Mouse (Mus musculus): ENCODE results near the gene Chchd10.

The Chchd10 gene

GRCm38 (mm10) chr10:75949053-75950045, 16.4 kb downstream of the Chchd10 start:
- CTCF ChIA-PET: interaction anchor here (2.5 kb wide), 1 partner anchor 67 kb away, joined by 9 read pairs; no protein-coding TSS in a partner anchor

- CTCF ChIA-PET: interaction anchor here (0.6 to 2.5 kb wide), 10 partner anchors 19 to 888 kb away, joined by 3 to 11 read pairs (median 5); partner anchors contain the start of gene Smarcb1
These were observed 17.9 kb downstream of the Chchd10 start for GRCm38 (mm10) chr10:75950791-75951210.

DNA sequence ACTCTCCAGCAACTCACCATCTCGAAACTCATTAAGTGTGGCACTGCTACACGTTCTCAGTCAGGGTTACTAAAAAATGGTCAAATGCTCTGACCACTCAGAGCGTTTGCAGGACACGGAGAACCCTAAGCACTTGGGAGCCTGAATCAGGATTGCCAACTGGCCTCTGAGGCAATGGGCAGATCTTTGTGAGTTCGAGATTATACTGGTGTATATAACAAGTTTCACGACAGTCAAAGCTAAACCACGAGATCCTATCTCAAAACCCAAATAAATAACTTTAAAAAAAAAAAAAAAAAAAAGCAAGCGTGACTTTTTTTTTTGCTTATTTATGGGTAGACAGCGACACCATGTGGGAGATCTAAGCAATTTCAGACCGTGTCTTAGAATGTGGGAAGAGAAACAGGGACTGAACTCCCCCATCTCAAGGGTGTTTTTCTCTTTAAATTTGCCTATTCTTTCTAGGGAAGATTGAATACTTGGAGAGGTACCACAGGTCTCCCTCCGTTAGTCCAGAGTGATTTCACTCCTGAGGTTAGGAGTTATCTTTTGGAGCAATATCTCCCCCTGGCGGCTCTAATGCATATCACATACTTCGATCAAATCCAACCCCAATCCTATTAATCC, 18.6 kb downstream of the Chchd10 start:
- CTCF ChIA-PET: interaction anchor here (0.6 to 2.5 kb wide), 13 partner anchors 16 to 888 kb away, joined by 3 to 10 read pairs (median 4); partner anchors contain the start of genes Mmp11 and Smarcb1

DNA sequence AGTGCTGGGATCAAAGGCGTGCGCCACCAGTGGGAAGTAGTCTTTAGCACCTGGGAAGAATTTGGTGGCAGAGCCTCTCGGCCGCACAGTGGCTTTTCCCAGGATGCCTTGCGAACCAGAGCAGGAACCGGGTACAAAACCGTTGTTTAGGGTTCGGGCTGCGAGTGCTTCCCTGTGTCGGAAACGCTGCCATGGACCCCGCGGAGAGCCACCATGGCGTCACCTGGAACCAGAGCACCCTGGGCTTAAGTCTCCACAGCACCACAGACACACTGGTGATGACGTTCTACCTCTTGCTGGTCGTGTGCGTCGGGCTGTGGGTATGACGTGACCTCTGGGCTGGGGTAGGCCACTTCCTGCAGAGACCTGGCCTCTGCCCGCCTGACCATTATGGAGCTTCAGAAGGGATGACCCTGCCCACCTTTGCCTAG, 21.5 kb downstream of the Chchd10 start, which contains the start of gene Gm5134:
TSS of gene Gm5134 (plus strand) at position 134 of the 431 bp plus-strand sequence.
- CTCF ChIA-PET: no interaction called here

DNA sequence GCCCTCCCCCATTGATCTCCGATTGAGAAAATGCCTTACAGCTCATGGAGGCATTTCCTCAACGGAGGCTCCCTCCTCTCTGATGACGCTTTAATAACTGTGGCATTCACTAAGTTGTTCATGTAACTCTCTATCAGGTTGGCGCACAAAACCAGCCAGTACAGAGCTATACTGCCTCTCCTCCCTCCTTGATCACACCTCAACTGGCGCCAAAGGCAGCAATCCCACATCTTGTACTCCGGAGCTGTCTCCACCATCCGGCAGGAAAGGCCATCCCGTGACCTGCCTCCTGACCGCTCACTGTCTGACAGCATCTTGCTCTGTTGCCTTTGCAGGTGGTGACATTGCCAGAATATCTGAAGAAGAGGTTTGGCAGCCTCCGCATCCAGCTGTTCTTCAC, 40.9 kb downstream of the Chchd10 start:
- CTCF ChIA-PET: no interaction called here

- CTCF ChIA-PET: interaction anchor here (0.6 kb wide), 2 partner anchors 24 to 50 kb away, joined by 3 to 5 read pairs; no protein-coding TSS in a partner anchor
These were observed 42.3 kb downstream of the Chchd10 start for GRCm38 (mm10) chr10:75975216-75975615.

- CTCF ChIA-PET: no interaction called here
These were observed 45.3 kb downstream of the Chchd10 start for GRCm38 (mm10) chr10:75978119-75978834.

DNA sequence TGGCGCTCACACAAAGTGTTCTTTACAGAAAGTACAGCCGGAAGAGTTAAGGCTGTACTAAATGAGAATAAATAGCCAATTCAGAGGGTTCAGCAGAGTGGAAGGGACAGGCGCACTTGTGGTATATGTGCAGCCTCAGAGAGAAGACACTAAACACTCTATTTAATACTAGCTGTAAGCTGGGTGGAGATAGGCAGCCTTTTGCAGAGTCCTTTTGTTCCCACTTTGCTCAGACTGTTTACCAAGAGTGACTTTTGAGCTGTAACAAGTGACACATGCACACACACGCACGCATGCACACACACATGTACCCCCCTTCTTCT, 45.9 kb downstream of the Chchd10 start:
- CTCF ChIA-PET: no interaction called here

DNA sequence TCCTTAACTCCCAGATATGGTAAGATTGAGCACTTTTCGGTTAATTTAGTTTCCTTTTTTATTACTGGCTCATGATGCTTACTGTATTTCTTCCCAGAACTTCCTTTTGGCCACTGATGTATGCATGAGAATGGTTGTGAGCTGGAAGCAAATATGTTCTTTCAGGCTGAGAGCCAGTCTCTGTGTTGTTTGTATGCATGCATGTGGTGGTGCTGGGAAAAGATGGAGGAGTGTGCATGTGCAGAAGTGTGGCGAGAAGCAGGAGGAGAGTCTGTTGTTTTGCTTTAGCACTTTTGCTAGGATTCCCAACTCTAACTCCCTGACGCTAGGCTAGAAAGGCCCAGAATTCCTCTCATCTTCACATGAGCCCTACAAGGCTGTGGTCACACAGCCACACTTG, 46.5 kb downstream of the Chchd10 start:
- CTCF ChIA-PET: no interaction called here

Measured in spleen, embryonic (tissue).